Mouse (Mus musculus) thymus, adult 18-20 months (tissue): ENCODE results near the gene Kif1c.

ENCODE experiments used
- DNase-seq, 2 experiments: peaks; one replicate each; pipeline ENCODE4 v3.0.0; 2022; ENCODE audit warnings: mixed read lengths in 2 of 2

The Kif1c gene

DNA sequence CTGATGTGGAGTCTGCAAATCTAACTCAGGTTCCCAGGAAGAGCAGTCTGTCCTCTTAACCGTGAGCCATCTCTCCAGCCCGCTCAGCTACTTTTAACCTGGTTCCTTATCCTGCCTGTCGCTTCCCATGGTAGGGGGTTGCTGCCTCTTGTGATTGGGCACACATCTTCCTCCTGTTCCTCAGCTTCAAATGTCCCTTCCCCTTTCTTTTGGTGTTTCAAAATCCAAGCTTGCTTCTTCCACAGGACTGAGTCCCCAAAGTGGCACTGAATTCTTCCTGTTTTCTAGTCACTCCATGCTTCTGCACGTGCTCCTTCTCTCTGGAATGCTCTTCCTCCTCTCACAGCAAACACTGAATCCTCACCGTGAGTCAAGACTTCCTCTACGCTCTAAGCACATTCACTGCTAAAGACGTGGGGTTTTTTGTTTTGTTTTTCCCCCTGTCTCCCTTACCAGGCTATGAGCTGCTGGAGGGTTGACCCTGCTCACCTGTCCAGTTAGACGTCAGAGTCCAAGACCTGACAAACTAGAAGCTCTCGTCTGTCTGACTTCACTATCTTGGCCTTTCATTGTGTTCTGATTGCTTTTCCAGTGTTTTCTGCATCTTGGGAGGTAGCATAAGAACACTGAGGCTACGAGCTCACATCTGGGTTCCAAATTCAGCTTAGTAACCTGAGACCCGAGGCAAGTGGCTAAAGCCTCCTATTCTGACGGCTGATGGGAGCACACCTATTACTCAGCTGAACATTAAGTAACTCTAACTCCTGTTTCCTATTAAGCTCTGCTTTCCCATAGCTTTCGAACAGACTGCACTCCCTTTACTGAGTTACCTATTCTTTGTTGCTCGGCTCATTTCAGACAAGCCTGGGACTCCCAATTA is 32.8 kb upstream of the Kif1c start:
- no peak for DNase-seq

DNA sequence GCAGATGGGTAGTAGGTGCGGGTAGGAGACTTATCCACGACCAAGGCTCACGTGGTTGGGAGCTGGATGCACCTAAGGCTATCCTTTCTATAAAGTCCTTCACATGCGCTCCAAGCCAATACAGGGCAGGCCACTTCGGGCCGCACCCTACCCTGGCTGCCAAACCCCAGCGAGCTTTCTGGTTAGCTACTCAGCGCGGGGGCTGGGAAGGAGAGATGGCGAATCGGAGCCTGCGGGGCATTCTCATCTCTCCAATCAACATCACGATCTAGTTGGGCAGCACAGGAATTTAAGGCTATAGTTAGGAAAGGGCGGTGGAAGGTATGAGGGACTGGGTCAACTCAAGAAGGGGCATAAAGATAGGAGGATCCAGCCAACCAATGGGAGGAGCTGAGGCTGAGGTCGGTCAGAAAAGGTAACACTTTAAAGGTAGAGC is 32.0 kb upstream of the Kif1c start:
- DNase-seq, result no peak

DNA sequence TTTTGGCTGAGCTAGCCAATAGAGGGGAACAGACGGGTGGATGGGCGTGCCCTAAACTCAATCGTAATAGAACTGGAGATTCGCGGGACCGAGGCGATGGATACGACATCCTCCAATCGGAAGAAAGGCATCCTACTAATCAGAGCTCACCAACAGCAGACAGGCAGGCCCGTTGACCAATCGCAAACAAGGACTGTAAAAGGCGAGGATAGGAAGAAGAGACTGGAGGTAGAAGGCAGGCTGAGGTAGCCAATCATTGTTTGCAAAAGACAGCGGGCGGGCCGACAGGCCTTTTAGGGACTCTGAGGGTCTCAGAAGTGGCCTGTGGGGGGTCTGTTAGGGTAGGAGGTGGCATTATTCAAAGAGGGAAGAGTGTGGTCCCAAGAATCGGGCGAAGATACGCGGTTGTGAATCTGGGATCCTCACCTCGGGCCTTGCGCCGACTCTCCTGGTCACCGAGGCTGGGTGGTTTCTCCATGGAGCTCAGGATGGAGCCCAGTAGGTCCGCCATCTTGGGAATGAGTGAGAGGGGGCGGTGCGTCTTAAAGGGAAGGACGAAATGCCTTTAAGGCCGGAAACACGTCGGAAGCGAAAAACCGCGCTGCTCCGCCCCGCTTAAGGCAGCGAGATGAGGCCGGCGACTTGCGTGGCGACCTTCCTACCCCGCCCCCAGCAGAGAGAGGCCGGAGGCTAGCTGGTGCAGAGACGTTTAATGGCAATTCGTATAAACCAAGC is 31.4 kb upstream of the Kif1c start, which contains the start of gene Spag7:
Gene Spag7, minus strand, starts transcription at position 646 of the 735 bp plus-strand sequence.
- peak; percentile 94 to 98 for DNase-seq

DNA sequence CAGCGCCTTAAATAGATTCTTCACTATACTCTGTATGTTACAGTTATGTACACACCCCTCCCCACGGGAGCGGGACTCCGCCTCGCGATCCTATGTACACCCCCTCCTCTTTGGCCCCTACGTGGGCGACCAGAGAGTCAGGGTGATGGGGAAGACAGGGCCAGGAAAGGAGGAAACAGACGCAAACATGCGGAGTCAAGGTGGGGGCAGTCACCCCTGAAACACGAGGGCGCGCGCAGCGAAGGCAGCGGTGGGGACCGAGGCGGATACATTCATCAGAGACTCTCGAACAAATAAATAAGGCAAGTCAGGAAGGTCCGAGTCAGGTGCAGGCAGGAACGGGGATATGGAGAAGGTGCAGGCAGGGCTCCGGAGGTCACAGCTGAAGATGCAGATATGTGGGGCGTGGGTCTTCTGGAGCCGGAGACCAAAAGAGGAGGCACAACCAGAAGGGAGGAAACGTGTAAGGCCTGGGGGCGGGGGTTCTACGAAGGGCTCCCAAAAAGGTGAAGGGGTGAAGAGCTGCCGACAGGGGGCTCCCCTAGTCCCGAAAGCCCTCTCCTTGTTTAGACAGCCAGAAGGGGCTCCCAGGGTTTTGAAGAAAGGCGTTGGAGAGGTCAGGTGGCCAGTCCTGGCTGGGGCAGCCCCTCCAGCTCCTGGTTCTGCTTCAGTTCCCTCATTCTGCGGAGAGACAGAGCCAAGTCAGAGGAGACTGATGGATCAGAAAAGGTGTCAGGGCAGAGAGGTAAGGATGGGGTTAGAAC is 30.6 kb upstream of the Kif1c start:
- peak; percentile 84 to 91 for DNase-seq

DNA sequence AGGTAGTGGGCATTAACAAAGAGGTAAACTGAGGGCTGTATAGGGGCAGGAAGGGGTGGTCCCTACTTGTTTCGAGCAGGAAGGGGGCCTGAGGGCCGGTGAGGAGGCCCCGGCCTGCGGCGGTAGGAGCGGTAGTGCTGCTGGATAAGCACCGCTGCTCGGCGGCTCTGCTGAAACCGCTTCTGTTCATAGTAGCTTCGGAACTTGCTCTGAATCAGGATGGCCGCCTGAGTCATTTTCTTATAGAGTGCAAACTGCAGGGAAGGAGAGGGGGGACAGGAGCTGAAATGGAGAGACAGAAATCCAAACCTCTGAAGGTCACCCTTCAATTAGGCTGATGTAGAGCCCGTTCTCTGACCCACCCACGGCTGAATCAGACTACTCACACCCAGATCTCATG is 29.9 kb upstream of the Kif1c start:
- DNase-seq, result no peak

- no peak for DNase-seq
Observed at GRCm38 (mm10) chr11:70671333-70672047, 28.9 kb upstream of the Kif1c start.

DNA sequence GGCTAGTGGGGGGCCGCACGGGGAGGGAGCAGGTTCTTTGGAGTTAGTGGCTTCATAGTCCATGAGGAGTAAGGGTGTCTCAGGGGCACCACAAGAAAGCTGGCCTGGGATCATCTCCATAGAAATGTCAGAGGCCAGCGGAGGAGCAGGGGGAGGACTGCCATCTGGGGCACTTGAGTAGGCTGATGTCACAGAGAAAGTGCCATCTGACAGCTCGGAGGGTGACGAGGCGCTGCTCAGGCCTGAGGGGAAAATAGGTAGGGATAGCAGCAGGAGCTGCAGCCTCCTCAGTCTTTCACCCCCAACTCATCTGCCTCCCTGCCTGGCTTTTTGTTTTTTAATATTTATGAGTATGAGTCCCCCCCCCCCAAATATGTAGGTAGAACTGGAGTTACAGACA is 26.3 kb upstream of the Kif1c start:
- no peak for DNase-seq

DNA sequence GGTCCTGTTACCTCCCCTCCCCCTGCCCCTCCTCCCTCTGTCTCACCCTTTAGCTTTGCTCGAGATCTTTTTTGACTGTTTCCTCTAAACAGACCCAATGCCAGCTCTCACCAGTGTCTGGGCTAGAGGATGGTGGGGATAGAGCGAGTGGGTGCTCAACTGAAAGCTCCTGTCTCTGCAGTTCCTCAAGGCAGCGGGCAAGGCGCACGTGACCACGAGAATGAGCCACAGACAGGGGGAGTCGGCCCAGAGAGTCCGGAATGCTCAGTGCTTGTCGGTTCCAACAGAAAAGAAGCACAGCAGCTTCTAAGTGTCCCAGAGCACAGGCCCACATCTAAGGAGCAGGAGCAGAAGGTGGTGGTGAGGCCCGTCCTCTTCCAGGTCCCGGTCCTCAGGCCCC is 25.8 kb upstream of the Kif1c start:
- DNase-seq, result no peak

- DNase-seq, result no peak
Observed at GRCm38 (mm10) chr11:70678092-70678491, 22.3 kb upstream of the Kif1c start.

DNA sequence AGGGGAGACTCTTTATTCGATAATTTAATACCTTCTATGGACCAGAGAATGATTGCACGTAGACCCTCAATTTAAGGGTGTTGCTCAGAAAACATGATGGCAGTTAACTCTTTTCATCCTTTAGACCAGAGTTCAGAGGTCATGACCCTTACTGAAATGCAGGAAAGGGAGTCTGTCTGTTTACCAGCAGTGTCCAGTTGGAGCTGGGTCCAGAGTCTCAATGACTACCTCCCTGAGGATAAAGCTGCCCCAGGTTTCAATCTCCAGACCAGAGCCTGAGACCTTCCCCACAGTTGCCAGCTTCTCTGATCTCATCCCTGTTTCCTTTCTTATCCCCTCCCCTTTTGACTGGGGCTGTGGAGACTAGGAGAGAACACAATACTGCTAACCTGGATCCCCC is 21.8 kb upstream of the Kif1c start:
- DNase-seq, result no peak

DNA sequence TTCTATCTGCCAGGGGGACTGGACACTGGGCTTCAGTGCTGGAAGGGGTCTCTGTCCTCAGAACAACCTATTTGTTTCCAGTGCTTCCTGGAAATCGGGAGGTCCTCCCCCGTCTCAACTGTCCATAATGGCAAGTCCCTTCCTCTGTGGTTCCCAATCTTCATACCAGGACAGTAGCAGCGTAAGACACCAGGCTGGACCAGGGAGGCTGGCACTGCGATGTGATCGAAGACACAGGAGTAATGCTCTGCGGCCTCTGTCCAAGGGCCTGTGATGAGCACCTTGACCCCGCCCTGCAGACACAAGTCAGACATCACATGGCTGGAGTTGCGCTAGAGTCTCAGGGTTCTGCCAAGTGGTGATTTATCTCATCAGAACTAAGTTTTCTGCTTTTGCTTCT is 21.0 kb upstream of the Kif1c start:
- DNase-seq, result no peak

- no peak for DNase-seq
Observed at GRCm38 (mm10) chr11:70679894-70680293, 20.5 kb upstream of the Kif1c start.

- no peak for DNase-seq
Observed at GRCm38 (mm10) chr11:70681170-70681569, 19.2 kb upstream of the Kif1c start.

- DNase-seq, result no peak
Observed at GRCm38 (mm10) chr11:70681897-70682581, 18.3 kb upstream of the Kif1c start.

DNA sequence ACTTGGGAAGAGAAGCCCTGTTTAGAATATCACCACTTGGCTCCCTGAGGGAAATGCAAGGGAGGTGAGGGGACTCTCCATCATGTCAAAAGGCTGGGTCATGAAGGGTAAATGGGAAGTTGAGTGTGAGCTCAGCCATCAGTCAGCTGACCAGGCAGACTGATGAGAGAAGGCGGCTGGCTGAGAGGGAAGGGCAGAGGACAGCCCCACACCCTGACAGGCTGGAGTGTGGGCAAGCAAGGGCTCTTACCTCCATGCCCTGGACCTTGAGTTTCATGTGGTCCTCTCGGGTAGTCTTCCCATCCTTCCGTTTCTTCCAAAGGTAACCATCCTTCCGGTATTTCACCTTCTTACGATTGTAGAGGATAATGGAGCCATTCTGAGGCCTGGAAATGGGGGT is 16.7 kb upstream of the Kif1c start:
- DNase-seq, result no peak

DNA sequence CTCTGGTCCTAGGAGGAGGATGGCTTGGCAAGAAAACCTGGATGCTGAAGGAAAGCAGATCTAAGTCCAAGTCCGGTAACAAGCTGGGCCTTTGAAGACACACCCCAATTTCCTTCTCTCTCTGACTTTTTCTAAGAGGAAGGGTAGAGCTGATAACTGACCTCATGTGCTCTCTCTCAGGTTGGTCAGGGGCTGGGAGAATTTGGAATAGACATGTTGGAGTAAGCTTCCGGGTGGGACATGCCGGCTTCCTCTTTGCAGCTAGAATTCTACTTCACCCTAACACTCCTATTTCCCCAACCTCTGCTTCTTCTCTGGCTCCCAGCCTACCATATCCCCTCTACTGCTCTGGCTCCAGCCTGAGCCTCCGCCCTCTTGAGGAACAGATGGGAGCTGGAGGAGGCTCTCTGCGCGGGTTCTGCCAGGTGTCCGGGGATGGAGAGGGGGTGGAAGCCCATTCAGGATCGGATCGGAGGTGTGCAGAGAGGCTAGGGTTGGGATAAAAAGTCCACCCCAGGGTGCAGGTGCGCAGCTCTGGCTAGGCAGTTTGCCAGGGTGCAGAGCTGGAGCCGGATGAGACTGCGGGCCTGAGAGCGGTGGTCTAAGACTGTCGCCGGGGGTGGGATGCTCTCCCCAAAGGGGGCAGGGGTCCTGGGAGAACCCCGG is 13.3 kb upstream of the Kif1c start:
- DNase-seq, result no peak

DNA sequence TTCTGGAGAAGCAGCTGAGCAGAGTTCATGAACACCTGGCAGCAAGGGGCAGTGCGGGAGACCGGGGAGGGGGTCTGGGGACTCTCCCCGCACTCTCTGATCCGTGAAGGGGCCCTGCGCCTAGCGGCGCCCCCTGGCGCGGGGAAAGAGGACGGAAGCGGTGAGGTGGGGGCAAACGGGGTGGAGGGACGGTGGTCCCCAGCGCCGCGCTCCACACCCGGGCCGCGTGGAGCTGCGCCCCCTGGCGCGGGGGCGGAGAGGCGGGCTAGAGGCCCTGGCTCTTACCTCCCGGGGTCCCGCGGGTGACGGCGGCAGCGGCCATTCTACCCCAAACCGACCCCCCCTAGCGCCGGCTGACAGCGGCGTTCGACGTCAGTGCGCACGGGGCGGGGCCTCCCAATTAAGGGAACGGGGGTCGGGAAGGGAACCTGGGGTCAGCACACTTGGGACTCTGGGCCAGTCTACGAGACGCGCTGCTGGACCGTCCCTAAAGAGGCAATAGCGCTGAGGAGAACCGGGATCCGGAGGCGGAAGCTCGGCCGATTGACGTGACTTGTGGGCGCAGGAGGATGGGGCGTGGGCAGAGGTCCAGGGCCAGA is 12.6 kb upstream of the Kif1c start, which contains the start of gene Camta2:
Gene Camta2, minus strand, starts transcription at position 505 of the 599 bp plus-strand sequence.
- DNase-seq, result peak; percentile 78 to 79

GRCm38 (mm10) chr11:70688372-70688771 is 12.0 kb upstream of the Kif1c start:
- DNase-seq, result no peak

GRCm38 (mm10) chr11:70689578-70689977 is 10.8 kb upstream of the Kif1c start:
- no peak for DNase-seq

DNA sequence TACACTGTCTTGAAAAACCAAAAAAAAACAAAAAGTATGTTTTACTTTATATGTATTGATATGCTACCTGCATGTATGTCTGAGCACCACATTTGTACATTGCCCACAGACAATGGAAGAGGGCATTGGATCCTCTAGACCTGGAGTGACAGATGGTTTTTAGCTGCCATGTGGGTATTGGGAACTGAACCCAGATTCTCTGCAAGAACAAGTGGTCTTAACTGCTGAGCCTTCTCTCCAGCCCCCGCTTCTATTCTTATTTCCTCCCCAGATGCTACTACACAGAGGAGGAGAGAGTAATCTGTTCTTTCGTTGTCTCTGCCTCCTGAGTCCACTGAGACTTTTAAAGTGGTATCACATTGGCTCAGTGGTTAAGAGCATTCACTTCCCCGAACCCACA is 6.8 kb upstream of the Kif1c start:
- DNase-seq, result no peak

DNA sequence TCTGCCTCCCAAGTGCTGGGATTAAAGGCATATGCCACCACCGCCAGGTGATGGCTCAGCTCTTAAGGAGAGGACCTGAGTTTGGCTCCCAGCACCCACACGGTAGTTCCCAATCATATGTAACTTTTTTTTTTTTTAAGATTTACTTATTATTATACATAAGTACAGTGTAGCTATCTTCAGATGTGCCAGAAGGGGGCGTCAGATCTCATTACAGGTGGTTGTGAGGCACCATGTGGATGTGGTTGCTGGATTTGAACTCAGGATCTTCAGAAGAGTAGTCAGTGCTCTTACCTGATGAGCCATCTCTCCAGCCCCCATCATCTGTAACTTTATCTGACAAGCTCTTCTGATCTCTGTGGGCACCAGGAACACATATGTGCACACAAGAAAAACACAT is 3.0 kb upstream of the Kif1c start:
- DNase-seq, result no peak
